Mouse (Mus musculus) embryonic fibroblast, embryonic 13.5 days (primary cell): ENCODE data around the gene A230072I06Rik.

Source experiments
- CTCF ChIP-seq: IDR thresholded peaks from 2 replicates; pipeline ENCODE4 v1.5.1; 2011; ENCODE audit warnings: mild to moderate bottlenecking, control low read depth, low read length, moderate library complexity, borderline replicate concordance; ENCODE audit not compliant: insufficient read depth
- POLR2A ChIP-seq: IDR thresholded peaks from 2 replicates; pipeline ENCODE4 v1.6.1; 2011; ENCODE audit warnings: low read depth, mild to moderate bottlenecking, control low read depth, low read length, moderate library complexity

- no peak for TF ChIP-seq CTCF
- TF ChIP-seq POLR2A: no peak
Measured at GRCm38 (mm10) chr8:12327707-12328471, 49.3 kb downstream of the A230072I06Rik start.
